Mouse (Mus musculus): Measurements from ENCODE around the gene Chrne.

DNA sequence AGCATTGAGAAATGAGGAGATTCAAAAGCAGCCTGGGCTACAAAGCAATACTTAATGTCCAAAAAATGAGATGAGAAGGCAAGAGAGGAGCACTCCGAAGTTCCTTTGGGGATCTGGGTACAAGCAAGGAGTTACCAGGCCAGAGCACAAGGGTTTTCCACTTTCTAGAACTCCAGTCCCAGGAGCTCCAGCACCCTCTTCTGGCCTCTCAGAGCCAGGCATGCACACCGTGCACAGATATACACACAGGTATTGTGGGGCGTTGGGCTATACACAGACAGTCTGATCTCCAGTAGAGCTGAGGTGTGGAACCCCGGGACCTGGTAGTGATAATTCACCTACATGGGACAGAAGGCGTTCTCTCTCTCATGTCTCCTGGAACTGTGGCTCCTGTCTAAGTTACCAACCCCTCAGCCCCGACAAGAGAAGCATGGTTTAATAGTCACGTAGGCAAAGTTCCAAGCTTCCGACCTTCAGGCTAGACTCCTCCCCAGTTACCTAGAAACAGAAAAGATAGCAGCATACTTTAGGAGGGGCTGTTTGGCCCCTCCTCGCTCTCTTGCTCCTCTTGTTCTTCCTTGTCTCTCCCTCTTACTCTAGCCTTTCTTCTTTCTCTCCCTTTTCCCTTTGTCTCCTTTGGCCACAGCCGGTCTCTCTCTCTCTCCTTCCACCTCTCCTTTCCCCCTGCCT, 4.2 kb upstream of the Chrne start:
- peak; percentile 21; the same call in 1 of the 2 replicates for TF ChIP-seq CTCF (IDR thresholded peaks at IDR 0.05; ENCODE audit: control insufficient read depth, insufficient read depth, low read length)
- no peak for TF ChIP-seq POLR2A (IDR thresholded peaks at IDR 0.05; ENCODE audit: borderline replicate concordance, control insufficient read depth, low read depth, low read length)
